Mouse (Mus musculus) liver, embryonic 14.5 days (tissue): ENCODE data around the gene Cst11.

Experiments used
- CTCF ChIP-seq: IDR thresholded peaks from 2 replicates; pipeline ENCODE4 v1.5.1; 2016; ENCODE audit warnings: antibody characterized with exemption, low read depth, control low read depth
- EP300 ChIP-seq: IDR thresholded peaks from 2 replicates; pipeline ENCODE4 v1.6.1; 2016; ENCODE audit warnings: antibody characterized with exemption, low read depth

- TF ChIP-seq CTCF (no peak), EP300 (no peak)
Observed at GRCm38 (mm10) chr2:148719271-148719995, 51.9 kb downstream of the Cst11 start.
